Mouse (Mus musculus): ENCODE results near the gene Ntf3. TPM values are rescaled to one million over a fixed set of nuclear protein-coding genes. Genes with fewer than 3 reads are reported as not detected.

Gene Ntf3
- 0.20 and 0.30 TPM in 2 replicates for polyA plus RNA-seq (2015; fragmentation: Nextera tagmentation; extraction: Ambion mirVana)

GRCm38 (mm10) chr6:126166548-126167207 is at the start of gene Ntf3:
Ntf3 (minus strand) TSS chr6:126166910.
- no peak within 1 kb of the TSS for H3K4me2 ChIP-seq (ENCODE audit: low read depth, low read length)
- H3K27ac ChIP-seq (ENCODE audit: low read length), result no peak within 1 kb of the TSS
- H3K36me3 ChIP-seq (ENCODE audit: control insufficient read depth, insufficient read depth), result no peaks in the 10 kb centered on the region
- ATAC-seq (ENCODE audit: low read depth), result no peak
- peaks cover 60% of the 10 kb centered on the region for H3K27me3 ChIP-seq (ENCODE audit: control insufficient read depth, insufficient read depth, low read depth, low read length)
- no peaks in the 10 kb centered on the region for H3K4me1 ChIP-seq (ENCODE audit: control insufficient read depth, low read depth, low read length)
- no peak within 1 kb of the TSS for H3K9ac ChIP-seq (ENCODE audit: low read depth, low read length)
- H3K4me3 ChIP-seq (ENCODE audit: low read depth, low read length), result no peak within 1 kb of the TSS
- WGBS (ENCODE audit: insufficient replicate concordance), result 1% methylated on average over 27 of the region's 27 CpGs
- H3K9me3 ChIP-seq (replicated peaks; ENCODE audit: control insufficient read depth, low read length), result no peaks in the 10 kb centered on the region

DNA sequence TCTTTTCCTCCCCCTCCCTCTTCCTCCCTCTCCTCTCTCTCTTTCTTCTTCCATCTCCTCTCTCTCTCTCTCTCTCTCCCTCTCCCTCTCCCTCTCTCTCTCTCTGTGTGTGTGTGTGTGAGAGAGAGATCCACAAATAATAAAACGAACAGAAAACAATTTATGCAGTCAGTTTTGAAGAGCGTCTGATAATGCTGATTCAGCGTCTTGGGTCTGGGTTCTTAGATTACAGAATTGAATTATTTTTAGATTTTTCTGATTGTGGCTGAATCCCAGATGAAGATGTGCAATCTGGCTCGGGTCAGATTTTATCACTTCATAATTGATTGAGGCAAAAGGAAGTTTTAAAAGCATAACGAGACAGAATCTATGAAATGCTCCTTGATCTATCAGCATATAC is 46.6 kb upstream of the Ntf3 start:
- Histone ChIP-seq H3K9ac (ENCODE audit: low read depth, low read length) (no peak overlapping the region), H3K27me3 (ENCODE audit: control insufficient read depth, insufficient read depth, low read depth, low read length) (no peaks in the 10 kb centered on the region), H3K9me3 (replicated peaks; ENCODE audit: control insufficient read depth, low read length) (no peaks in the 10 kb centered on the region), H3K27ac (ENCODE audit: low read length) (no peak overlapping the region), H3K4me3 (ENCODE audit: low read depth, low read length) (no peak overlapping the region), H3K4me2 (ENCODE audit: low read depth, low read length) (no peak overlapping the region), H3K36me3 (ENCODE audit: control insufficient read depth, insufficient read depth) (no peaks in the 10 kb centered on the region), H3K4me1 (ENCODE audit: control insufficient read depth, low read depth, low read length) (no peaks in the 10 kb centered on the region)
- WGBS (ENCODE audit: insufficient replicate concordance), result 59% methylated on average over 5 of the region's 5 CpGs
- no peak for ATAC-seq (ENCODE audit: low read depth)

- Histone ChIP-seq H3K9me3 (replicated peaks; ENCODE audit: control insufficient read depth, low read length) (no peaks in the 10 kb centered on the region), H3K4me3 (ENCODE audit: low read depth, low read length) (no peak overlapping the region), H3K4me1 (ENCODE audit: control insufficient read depth, low read depth, low read length) (no peaks in the 10 kb centered on the region), H3K4me2 (ENCODE audit: low read depth, low read length) (no peak overlapping the region), H3K36me3 (ENCODE audit: control insufficient read depth, insufficient read depth) (no peaks in the 10 kb centered on the region), H3K27ac (ENCODE audit: low read length) (no peak overlapping the region), H3K27me3 (ENCODE audit: control insufficient read depth, insufficient read depth, low read depth, low read length) (no peaks in the 10 kb centered on the region), H3K9ac (ENCODE audit: low read depth, low read length) (no peak overlapping the region)
- 55% methylated on average over 4 of the region's 4 CpGs for WGBS (ENCODE audit: insufficient replicate concordance)
- ATAC-seq (ENCODE audit: low read depth), result no peak
These were observed 36.7 kb upstream of the Ntf3 start for GRCm38 (mm10) chr6:126203366-126203765.

DNA sequence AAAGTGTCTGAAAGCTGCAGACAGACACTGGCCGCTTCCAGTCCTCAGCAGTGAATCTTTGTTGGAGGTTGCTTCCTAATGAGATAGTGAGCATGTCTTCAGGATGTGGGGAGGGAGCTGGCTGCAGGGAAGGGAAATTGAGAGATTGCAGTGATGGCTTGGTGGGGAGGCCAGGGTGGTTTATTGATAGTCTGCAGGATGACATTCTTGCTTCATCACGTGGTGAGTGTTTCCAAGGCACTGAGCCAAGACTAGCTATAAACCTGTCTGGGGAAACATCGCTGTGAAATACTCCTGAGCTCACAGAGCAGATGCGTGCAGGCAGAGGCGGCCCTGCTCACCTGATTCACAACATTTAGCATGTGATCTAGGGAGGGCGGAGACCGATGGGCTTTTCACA is 36.2 kb upstream of the Ntf3 start:
- H3K36me3 ChIP-seq (ENCODE audit: control insufficient read depth, insufficient read depth), result no peaks in the 10 kb centered on the region
- no peaks in the 10 kb centered on the region for H3K9me3 ChIP-seq (replicated peaks; ENCODE audit: control insufficient read depth, low read length)
- no peak for ATAC-seq (ENCODE audit: low read depth)
- no peaks in the 10 kb centered on the region for H3K27me3 ChIP-seq (ENCODE audit: control insufficient read depth, insufficient read depth, low read depth, low read length)
- no peaks in the 10 kb centered on the region for H3K4me1 ChIP-seq (ENCODE audit: control insufficient read depth, low read depth, low read length)
- H3K27ac ChIP-seq (ENCODE audit: low read length), result no peak overlapping the region
- 53% methylated on average over 7 of the region's 7 CpGs for WGBS (ENCODE audit: insufficient replicate concordance)
- H3K9ac ChIP-seq (ENCODE audit: low read depth, low read length), result no peak overlapping the region
- H3K4me2 ChIP-seq (ENCODE audit: low read depth, low read length), result no peak overlapping the region
- no peak overlapping the region for H3K4me3 ChIP-seq (ENCODE audit: low read depth, low read length)

- H3K9me3 ChIP-seq (replicated peaks; ENCODE audit: control insufficient read depth, low read length), result no peaks in the 10 kb centered on the region
- no peak overlapping the region for H3K9ac ChIP-seq (ENCODE audit: low read depth, low read length)
- H3K4me1 ChIP-seq (ENCODE audit: control insufficient read depth, low read depth, low read length), result no peaks in the 10 kb centered on the region
- H3K4me3 ChIP-seq (ENCODE audit: low read depth, low read length), result no peak overlapping the region
- no peak overlapping the region for H3K4me2 ChIP-seq (ENCODE audit: low read depth, low read length)
- H3K27me3 ChIP-seq (ENCODE audit: control insufficient read depth, insufficient read depth, low read depth, low read length), result no peaks in the 10 kb centered on the region
- H3K36me3 ChIP-seq (ENCODE audit: control insufficient read depth, insufficient read depth), result no peaks in the 10 kb centered on the region
- H3K27ac ChIP-seq (ENCODE audit: low read length), result no peak overlapping the region
- WGBS (ENCODE audit: insufficient replicate concordance), result 67% methylated on average over 2 of the region's 2 CpGs
- ATAC-seq (ENCODE audit: low read depth), result no peak
These were observed 35.0 kb upstream of the Ntf3 start for GRCm38 (mm10) chr6:126201721-126202120.

DNA sequence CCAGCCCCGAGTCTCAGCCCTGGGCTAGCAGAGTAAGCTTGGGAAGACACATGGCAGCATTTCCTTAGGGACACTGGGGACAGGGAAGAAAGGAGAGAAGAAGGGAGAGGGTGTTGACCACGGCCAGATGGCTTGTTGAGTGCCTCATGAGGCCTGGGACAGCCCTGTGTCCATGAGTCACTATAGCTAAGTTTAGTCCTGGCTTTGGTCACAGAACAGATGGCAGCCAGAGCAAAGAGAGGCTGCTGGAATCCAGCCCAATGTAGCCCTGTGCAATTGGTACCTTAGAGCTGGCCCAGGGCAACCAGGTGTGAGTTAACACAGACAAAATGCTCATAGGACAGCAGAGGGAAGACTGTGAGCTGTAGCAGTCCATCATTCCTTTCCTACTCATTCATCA is 33.2 kb upstream of the Ntf3 start:
- H3K9ac ChIP-seq (ENCODE audit: low read depth, low read length), result no peak overlapping the region
- no peaks in the 10 kb centered on the region for H3K36me3 ChIP-seq (ENCODE audit: control insufficient read depth, insufficient read depth)
- whole genome bisulfite sequencing (ENCODE audit: insufficient replicate concordance), result 29% methylated on average over 2 of the region's 2 CpGs
- H3K9me3 ChIP-seq (replicated peaks; ENCODE audit: control insufficient read depth, low read length), result no peaks in the 10 kb centered on the region
- no peak overlapping the region for H3K4me3 ChIP-seq (ENCODE audit: low read depth, low read length)
- no peaks in the 10 kb centered on the region for H3K4me1 ChIP-seq (ENCODE audit: control insufficient read depth, low read depth, low read length)
- no peak for ATAC-seq (ENCODE audit: low read depth)
- H3K4me2 ChIP-seq (ENCODE audit: low read depth, low read length), result no peak overlapping the region
- no peak overlapping the region for H3K27ac ChIP-seq (ENCODE audit: low read length)
- no peaks in the 10 kb centered on the region for H3K27me3 ChIP-seq (ENCODE audit: control insufficient read depth, insufficient read depth, low read depth, low read length)

GRCm38 (mm10) chr6:126194760-126195159 is 28.1 kb upstream of the Ntf3 start:
- no peak overlapping the region for H3K9ac ChIP-seq (ENCODE audit: low read depth, low read length)
- H3K4me1 ChIP-seq (ENCODE audit: control insufficient read depth, low read depth, low read length), result no peaks in the 10 kb centered on the region
- no peak for ATAC-seq (ENCODE audit: low read depth)
- no peak overlapping the region for H3K27ac ChIP-seq (ENCODE audit: low read length)
- no peaks in the 10 kb centered on the region for H3K9me3 ChIP-seq (replicated peaks; ENCODE audit: control insufficient read depth, low read length)
- 31% methylated on average over 4 of the region's 4 CpGs for WGBS (ENCODE audit: insufficient replicate concordance)
- no peaks in the 10 kb centered on the region for H3K36me3 ChIP-seq (ENCODE audit: control insufficient read depth, insufficient read depth)
- no peaks in the 10 kb centered on the region for H3K27me3 ChIP-seq (ENCODE audit: control insufficient read depth, insufficient read depth, low read depth, low read length)
- H3K4me3 ChIP-seq (ENCODE audit: low read depth, low read length), result no peak overlapping the region
- H3K4me2 ChIP-seq (ENCODE audit: low read depth, low read length), result no peak overlapping the region

DNA sequence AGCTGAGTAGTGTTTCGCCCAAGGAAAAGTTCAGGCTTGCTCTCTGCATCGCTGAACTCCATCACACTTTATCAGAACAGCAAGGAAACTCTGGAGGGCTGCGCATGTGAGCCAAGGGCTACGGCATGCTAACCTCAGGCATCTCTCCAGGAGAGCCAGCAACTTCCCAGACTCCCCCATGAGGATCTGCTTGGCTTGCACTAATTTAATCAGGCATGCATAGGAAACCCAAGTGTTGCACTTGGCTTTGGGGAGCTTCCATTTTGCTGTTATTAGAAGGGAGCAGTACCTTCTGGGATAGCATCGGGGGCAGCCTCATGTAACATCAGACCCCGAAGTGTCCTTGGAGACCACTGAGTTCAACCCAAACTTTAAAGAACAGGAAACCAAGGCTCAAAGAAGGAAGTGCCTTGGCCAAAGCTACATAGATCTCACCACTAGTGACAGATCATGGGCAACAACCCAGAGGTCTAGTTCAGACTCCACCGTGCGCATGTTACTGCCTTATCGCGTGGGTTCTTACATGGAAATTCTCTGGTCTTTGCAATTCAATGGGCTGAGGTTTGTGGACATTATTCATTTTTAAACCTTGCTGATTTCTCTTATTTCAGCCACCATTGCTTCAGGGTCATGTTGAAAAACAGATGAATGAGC is 23.6 kb upstream of the Ntf3 start:
- H3K4me1 ChIP-seq (ENCODE audit: control insufficient read depth, low read depth, low read length), result no peaks in the 10 kb centered on the region
- 55% methylated on average over 10 of the region's 10 CpGs for WGBS (ENCODE audit: insufficient replicate concordance)
- H3K27me3 ChIP-seq (ENCODE audit: control insufficient read depth, insufficient read depth, low read depth, low read length), result no peaks in the 10 kb centered on the region
- H3K4me3 ChIP-seq (ENCODE audit: low read depth, low read length), result no peak overlapping the region
- no peak for ATAC-seq (ENCODE audit: low read depth)
- H3K9ac ChIP-seq (ENCODE audit: low read depth, low read length), result no peak overlapping the region
- H3K27ac ChIP-seq (ENCODE audit: low read length), result no peak overlapping the region
- H3K9me3 ChIP-seq (replicated peaks; ENCODE audit: control insufficient read depth, low read length), result no peaks in the 10 kb centered on the region
- no peak overlapping the region for H3K4me2 ChIP-seq (ENCODE audit: low read depth, low read length)
- no peaks in the 10 kb centered on the region for H3K36me3 ChIP-seq (ENCODE audit: control insufficient read depth, insufficient read depth)

GRCm38 (mm10) chr6:126187400-126187799 is 20.7 kb upstream of the Ntf3 start:
- no peak overlapping the region for H3K4me2 ChIP-seq (ENCODE audit: low read depth, low read length)
- H3K27me3 ChIP-seq (ENCODE audit: control insufficient read depth, insufficient read depth, low read depth, low read length), result no peaks in the 10 kb centered on the region
- ATAC-seq (ENCODE audit: low read depth), result no peak
- H3K9ac ChIP-seq (ENCODE audit: low read depth, low read length), result no peak overlapping the region
- no peak overlapping the region for H3K4me3 ChIP-seq (ENCODE audit: low read depth, low read length)
- no peaks in the 10 kb centered on the region for H3K4me1 ChIP-seq (ENCODE audit: control insufficient read depth, low read depth, low read length)
- no peak overlapping the region for H3K27ac ChIP-seq (ENCODE audit: low read length)
- 62% methylated on average over 8 of the region's 8 CpGs for WGBS (ENCODE audit: insufficient replicate concordance)
- no peaks in the 10 kb centered on the region for H3K9me3 ChIP-seq (replicated peaks; ENCODE audit: control insufficient read depth, low read length)
- no peaks in the 10 kb centered on the region for H3K36me3 ChIP-seq (ENCODE audit: control insufficient read depth, insufficient read depth)
